Mouse (Mus musculus) inflammation-experienced regulatory T-cells, adult 6 months (primary cell): ENCODE results near the gene Gm3187. TPM values are rescaled to one million over a fixed set of nuclear protein-coding genes. Genes with fewer than 3 reads are reported as not detected.
"Not testable (repeated sequence)": the region's sequence is repeated elsewhere in the genome, so short reads cannot be mapped to it uniquely, and the experiment has no call there.

Source experiments
- ATAC-seq: one replicate; pipeline ENCODE4 v1.8.0; 2017
- polyA plus RNA-seq, 3 experiments: library from polyadenylated mRNA; unstranded; fragments of 100-300 nt; shearing (Covaris generic); gene quantifications; one replicate each; pipeline ENCODE4 v1.2.1; 2017

Gm3187 gene
- polyA plus RNA-seq = not detected

- ATAC-seq = not testable (repeated sequence)
Observed at GRCm38 (mm10) chr14:5483907-5484306, at the start of gene Gm3187. Gene Gm3187, plus strand, starts transcription at chr14:5484207.

GRCm38 (mm10) chr14:5455367-5455766, 28.6 kb upstream of the Gm3187 start, which contains the start of gene Gm3194:
Gene Gm3194, minus strand, starts transcription at chr14:5455467.
- ATAC-seq = not testable (repeated sequence)

GRCm38 (mm10) chr14:5460469-5460868, 23.5 kb upstream of the Gm3187 start:
- ATAC-seq = not testable (repeated sequence)

- ATAC-seq = not testable (repeated sequence)
Observed at GRCm38 (mm10) chr14:5477730-5478129, 6.3 kb upstream of the Gm3187 start, which contains the start of gene Gm8246. Gene Gm8246, minus strand, starts transcription at chr14:5477830.

GRCm38 (mm10) chr14:5501374-5501773, 17.4 kb downstream of the Gm3187 start, which contains the start of gene Gm3488:
Gene Gm3488, plus strand, starts transcription at chr14:5501674.
- not testable (repeated sequence) for ATAC-seq

- ATAC-seq = not testable (repeated sequence)
Observed at GRCm38 (mm10) chr14:5538196-5538595, 54.2 kb downstream of the Gm3187 start, which contains the start of gene Gm3532. Gene Gm3532, plus strand, starts transcription at chr14:5538496.

Other genes starting within 250 kb of the Gm3187 start
- gene Gm3526, start 223.6 kb upstream of the Gm3187 start, polyA plus RNA-seq = not detected
- not detected for gene Gm3542, start 149.3 kb upstream of the Gm3187 start, polyA plus RNA-seq
- 10 to 100 TPM in 1 of 3 experiments, 1 to 10 TPM in 2; 3.6 to 23.2 (median 8.7) TPM for gene Gm3500, start 95.2 kb upstream of the Gm3187 start, polyA plus RNA-seq
- gene Gm3194, start 28.7 kb upstream of the Gm3187 start, polyA plus RNA-seq = 1 to 10 TPM in 1 of 3 experiments, not detected in 2; 8.9 TPM
- gene Gm8246, start 6.4 kb upstream of the Gm3187 start, polyA plus RNA-seq = not detected
- 10 to 100 TPM in 1 of 3 experiments, 1 to 10 TPM in 2; 2.4 to 17.1 (median 8.5) TPM for gene Gm3488, start 17.5 kb downstream of the Gm3187 start, polyA plus RNA-seq
- gene Gm3532, start 54.3 kb downstream of the Gm3187 start, polyA plus RNA-seq = not detected
- gene Gm8265, start 148.8 kb downstream of the Gm3187 start, polyA plus RNA-seq = not detected
- gene Gm9603, start 203.2 kb downstream of the Gm3187 start, polyA plus RNA-seq = not detected